Mouse (Mus musculus) kidney, postnatal 4 days (tissue): Measurements from ENCODE around the gene Kcnj3.
"Not testable (repeated sequence)": the region's sequence is repeated elsewhere in the genome, so short reads cannot be mapped to it uniquely, and the experiment has no call there.

Experiments
- DNase-seq, 2 experiments: peaks; one replicate each; pipeline ENCODE4 v3.0.0; 2021; ENCODE audit warnings: mixed read lengths in 2 of 2

Kcnj3 gene

GRCm38 (mm10) chr2:55435721-55436260 is at the start of gene Kcnj3:
Kcnj3 (plus strand) TSS chr2:55435970.
- DNase-seq: peak; percentile 6 to 21

GRCm38 (mm10) chr2:55390330-55390989 is 45.3 kb upstream of the Kcnj3 start:
- no peak for DNase-seq

GRCm38 (mm10) chr2:55405307-55405706 is 30.5 kb upstream of the Kcnj3 start:
- DNase-seq: no peak

DNA sequence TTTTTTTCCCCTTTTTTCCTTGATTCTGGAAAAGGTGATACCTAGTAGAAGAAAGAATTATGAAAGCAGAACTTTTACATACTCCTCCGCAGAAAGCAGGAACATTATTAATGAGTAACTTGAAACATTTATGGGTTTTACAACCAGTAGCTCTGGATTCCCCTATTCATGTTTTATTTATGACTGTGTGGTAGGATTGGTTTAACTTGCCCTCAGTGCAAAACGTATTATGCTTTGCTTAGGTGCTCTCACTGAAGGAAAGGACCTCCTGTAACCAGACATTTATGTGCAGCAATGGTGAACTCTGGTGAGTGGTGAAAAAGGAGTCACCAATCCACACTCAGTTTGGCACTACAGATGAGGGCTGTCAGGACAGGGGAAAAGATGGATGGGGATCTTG is 8.1 kb upstream of the Kcnj3 start:
- no peak for DNase-seq

DNA sequence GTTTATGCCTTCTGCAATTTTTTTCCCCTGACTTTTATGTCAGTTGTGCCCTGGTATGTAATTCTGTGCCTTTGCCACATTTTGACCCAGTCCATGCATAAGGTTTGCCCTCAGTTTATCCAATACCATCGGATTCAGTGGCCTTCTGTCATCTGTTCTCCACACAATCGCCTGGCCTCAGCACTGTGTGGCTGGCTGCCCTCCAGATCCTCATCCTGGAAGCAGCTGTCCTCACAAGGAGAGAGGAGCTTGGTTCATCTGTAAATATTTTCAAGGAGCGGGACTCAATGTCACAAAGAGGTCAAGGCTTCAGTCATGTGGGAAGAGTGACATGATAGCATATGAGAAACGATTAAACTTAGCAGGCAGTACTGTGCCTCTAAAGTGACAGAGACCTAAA is 3.7 kb upstream of the Kcnj3 start:
- DNase-seq: no peak

GRCm38 (mm10) chr2:55436261-55437006 is 664 bp downstream of the Kcnj3 start:
- peak; percentile 4 to 10 for DNase-seq

- no peak for DNase-seq
Measured at GRCm38 (mm10) chr2:55437007-55437949, 1.5 kb downstream of the Kcnj3 start.

GRCm38 (mm10) chr2:55437977-55438376 is 2.2 kb downstream of the Kcnj3 start:
- DNase-seq: no peak

DNA sequence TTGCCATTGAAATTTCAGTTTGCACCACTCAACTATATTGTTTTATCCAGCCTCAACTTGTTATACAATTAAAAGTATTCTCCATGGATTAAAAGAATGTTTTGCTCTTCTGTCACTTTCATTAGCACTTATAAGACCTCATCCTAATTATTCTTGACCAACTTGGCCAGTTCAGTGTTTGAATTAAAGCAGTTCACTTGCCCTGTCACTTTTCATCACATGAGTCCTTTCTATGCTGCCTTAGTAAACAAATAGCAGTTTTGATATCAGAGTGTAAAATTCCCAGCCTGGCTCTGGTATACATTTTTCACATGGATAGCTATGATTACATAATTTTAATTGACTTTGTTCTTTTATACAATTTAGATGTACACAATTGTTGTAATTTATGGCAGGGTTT is 3.4 kb downstream of the Kcnj3 start:
- no peak for DNase-seq

DNA sequence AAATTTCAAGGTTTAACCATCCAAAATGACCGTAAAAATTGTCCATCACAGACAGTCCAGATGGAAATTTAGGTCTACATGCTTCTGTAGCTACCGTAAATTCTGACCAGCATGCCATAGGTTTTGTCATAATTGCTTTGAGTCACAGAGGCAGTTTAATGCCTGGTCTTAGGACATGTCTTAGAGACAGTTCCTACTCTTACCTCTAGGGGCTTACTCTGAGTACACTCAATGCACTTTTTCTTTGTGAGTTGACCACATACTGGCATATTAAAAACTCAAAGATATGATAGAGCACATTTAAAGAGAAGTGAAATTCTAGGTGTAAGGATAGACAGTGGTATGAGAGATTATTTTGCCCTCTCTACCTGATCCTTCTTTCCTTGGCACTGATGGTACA is 6.2 kb downstream of the Kcnj3 start:
- no peak for DNase-seq

DNA sequence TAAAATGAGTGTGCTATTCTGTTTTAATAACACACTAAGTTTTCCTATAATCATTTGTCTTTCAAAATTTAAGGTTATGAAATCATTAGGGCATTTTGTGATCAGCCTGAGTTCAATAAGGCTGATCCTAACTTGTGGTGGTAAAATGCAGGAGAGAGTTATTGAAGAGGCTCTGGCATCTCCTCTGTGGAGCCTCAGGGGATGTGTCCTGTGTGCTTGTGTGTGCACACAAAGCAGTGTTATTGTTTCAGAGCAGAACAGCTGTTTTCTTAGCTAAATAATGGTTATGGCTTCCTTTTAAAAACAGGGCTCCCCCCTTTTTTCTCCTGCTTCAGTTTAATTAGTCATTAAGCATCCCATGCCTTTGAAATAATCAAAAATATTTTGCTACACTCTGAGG is 11.5 kb downstream of the Kcnj3 start:
- no peak for DNase-seq

DNA sequence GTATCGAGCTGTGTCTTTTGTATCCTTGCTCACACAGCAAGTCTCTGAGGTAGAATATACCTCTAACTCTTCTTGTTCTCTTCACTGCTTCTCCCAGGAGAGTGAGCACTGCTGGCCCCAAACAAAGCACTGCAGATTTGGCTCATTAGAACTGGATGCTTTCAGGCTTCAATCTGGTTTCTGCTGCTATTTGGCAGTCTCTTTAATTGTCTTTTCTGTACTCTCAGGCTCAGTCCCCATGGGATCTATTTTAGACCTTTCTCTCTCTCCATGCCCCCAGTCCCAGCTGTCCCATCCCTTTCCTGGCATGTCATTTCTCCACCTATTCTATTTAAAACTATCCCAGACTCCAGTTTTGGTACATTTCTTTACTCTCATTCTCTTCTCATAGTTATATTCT is 15.0 kb downstream of the Kcnj3 start:
- no peak for DNase-seq

GRCm38 (mm10) chr2:55459195-55459594 is 23.4 kb downstream of the Kcnj3 start:
- DNase-seq: no peak

DNA sequence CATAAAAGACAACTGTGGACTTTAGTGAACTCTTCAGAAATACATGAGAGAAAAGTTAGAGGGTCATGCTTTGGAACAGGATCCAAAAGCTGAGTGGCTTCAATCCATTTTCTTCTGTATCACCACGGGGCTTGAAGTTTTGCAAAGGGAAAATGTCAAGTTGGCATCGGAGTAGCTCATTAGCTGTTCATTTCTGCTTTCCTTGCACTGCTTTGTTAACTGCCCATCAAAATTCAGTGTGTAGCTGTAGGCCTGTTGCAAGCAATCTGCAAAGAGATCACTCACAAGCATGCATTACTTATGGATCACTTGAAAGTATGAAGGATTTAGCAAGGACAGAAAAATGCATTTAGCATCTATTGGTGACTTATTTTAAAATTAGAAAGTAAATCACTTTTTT is 33.4 kb downstream of the Kcnj3 start:
- no peak for DNase-seq

- no peak for DNase-seq
Measured at GRCm38 (mm10) chr2:55470006-55470405, 34.2 kb downstream of the Kcnj3 start.

DNA sequence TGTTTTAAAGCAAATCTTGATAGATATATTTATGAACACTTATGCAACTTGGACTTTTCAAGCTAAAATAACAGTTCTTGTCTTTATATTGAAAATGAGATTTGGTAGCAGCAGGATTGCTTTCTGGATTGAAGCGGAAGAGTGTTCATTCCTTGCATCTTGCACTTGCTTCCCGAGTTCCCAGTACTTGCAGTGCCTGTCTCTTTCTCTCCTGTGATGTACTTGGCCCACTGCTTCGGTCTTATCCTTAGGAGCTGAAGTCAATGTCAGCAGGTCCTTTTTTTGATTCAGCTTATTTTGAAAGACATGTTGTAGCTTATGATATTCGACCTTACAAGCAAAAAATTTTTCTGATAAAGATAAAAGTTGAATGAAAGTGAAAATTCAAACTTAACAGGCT is 43.7 kb downstream of the Kcnj3 start:
- DNase-seq: no peak

DNA sequence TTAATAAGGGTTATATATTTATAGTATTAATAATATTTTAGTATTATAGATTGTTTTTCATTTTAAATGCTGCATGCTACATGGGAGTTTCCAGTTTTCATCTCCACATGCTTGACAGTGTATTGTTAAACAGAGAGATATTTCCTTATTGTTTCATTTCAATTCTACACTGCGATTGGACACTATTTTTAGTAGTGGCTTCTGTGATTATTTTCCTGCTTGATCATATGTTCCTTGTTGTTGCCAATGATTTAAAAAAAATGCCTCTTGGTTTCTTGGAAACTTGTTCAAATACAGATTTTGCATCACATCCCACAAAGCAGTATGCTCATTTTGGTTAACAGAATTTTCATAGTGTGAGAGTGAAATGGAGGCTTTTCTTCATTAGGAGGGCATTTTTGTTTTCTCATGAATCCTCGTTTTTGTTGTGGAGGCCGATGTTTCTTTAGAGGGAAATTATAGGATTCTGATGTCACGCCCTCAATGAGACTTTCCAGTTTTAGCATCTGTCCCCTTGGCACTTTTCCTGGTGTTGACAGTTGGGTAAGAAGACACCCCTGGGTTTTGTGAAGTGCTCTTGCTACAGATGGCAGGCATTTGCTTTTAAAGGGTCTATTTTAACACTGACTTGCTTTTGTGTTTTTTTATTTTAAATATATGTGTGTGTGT is 44.3 kb downstream of the Kcnj3 start:
- DNase-seq: no peak

DNA sequence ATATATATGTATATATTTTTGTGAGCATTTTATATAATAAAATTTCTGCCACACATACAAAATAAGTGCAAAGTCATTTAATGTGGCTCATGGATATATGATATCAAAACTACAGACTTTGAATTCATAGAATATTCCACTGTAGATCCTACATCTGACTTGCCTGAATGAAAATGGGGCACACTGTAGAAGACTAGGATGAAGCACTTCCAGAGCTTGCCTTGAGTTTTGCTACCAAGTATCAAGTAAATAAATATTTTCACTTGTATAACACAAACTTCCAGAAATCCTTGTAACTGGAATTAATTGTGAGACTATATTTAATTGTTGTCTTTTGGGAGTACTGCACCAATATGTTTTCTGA is 44.8 kb downstream of the Kcnj3 start:
- no peak for DNase-seq

DNA sequence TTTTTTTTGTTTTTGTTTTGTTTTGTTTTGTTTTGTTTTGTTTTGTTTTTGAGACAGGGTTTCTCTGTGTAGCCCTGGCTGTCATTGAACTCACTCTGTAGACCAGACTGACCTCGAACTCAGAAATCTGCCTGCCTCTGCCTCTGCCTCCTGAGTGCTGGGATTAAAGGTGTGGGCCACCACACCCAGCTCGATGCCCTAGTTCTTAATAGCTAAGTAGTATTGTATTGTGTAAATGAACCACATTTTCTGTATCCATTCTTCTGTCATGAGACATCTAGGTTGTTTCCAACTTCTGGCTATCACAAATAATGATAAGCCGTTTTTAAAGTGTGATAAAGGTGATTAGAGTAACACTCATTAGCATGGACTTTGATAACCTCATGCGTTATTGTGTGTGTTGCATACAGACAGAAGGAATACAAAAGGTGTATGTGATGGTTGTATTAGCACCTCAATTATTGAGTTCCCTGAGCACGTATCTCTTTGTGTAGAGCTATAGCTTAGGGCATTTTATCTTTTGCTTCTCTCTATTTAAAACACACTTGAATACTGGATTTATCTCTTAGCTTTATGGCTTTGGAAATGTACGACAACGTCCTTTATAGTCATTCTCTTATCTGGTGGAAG is 49.8 kb downstream of the Kcnj3 start:
- DNase-seq: not testable (repeated sequence)

DNA sequence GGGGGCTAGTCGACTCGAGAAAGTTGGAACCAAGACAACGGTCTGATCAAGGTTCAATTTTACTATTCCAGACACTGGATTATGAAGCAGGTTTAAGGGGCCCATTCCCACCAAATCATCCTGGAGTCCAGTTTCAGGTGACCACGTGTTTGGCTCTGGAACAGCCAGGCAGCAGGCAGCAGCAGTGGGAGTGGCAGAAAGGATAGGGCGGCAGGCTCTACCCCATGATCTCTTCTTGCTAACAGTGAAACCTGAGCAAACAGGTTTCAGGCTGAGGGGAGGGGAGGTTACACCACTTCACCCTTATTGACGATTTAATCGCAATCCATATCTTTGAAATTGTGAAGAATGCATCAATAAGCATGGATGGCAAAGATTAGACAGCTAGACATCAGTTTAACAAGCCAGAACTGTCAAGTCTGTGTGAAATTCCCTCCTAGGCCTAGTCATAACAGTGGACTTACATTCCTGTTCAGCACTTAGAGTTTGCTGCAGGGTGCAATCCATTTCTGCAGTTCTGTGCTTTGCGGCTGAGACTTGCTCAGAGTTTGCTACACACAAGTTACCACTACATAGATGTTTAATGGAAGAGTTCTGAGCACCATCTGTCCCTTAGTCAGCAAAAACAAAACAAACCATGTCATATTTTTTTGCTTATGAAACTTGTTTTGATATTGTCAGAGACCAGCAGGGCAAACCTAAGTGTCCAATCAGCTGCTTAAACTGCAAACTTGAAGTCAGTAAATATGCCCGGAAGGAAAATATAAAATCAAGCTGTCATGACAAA is 67.8 kb downstream of the Kcnj3 start:
- no peak for DNase-seq

GRCm38 (mm10) chr2:55505712-55506111 is 69.9 kb downstream of the Kcnj3 start:
- no peak for DNase-seq
